16 mouse cellular contexts compared by ENCODE assay signal in genomic region chr10:84940356-84940755, GRCm38 (mm10).
"Had no signal": no experiment of that assay in that cellular context is flagged by ENCODE, and none has a peak within 500 bp of the region (broad histone marks: within the 10 kb centered on the region; RNA-seq: fewer than 3 reads in every experiment).

No protein-coding gene starts in this region.

- H3K27ac ChIP-seq: neural tube, embryonic 12.5 days; neural tube, embryonic 13.5 days; neural tube, embryonic 15.5 days; stomach, embryonic 15.5 days; stomach, postnatal 0 days had no signal

- H3K4me3 ChIP-seq: neural tube, embryonic 12.5 days; neural tube, embryonic 13.5 days; neural tube, embryonic 15.5 days; stomach, embryonic 15.5 days had no signal

- DNase-seq: retina, postnatal 1 day; right cerebral cortex, adult 18-20 months; right cerebral cortex, postnatal 25 days; right cerebral cortex, postnatal 4 days; spleen, adult 18-20 months; thymus, adult 18-20 months; thymus, adult 2 months; thymus, postnatal 14 days; thymus, postnatal 25 days; thymus, postnatal 36 days; thymus, postnatal 4 days had no signal
